Mouse (Mus musculus) mesoderm, embryonic 11.5 days (tissue): ENCODE measurements around the gene Tnfrsf25.

ENCODE experiments used
- DNase-seq: peaks from one replicate; pipeline ENCODE4 v3.0.0-alpha.2; 2012; ENCODE audit warnings: low read depth, low spot score

The Tnfrsf25 gene

DNA sequence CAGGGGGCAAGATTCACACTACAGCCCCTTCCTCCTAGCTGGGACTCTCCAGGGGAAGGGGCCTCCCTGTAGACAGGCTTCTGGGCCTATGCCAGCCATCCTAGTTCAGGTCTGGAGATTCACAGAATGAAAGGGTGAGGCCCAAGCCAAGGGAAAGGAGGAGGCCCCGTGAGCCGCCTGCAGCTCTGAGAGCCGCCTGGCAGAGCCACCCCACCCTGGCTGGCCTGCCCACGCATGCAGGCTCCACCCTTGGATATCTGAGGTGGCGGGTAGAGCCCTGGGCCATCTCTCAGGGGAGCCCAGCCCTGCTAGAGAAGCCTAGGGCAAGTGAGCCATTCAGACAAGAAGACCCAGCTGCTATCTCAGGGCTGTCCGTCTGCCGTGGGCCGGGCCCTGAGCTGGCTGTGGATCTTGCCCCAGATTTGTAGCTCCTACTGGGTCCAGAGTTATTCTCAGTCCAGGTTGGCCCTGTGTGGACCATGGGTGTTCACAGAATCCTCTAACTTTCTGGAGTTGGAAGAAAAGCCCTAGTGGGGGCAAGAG is 22.9 kb upstream of the Tnfrsf25 start:
- no peak for DNase-seq

DNA sequence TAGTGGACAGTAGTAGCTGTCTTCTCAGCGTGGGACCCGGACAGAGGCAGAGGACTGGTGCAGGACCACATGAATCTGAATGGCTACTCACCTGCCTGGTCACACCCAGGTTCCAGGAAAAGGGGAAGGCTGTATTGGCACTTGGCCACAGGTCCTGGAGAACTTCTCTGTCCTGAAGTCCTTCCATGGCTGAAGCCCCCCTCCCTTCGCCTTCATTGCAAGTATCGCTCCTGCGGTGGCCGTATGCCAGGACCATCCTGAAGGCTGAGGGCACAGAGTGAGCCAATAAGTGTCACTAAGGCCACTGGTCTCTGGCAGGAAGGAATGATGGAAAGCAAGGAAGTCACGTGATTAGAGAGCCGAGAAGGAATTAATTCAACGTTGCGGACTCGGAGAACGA is 21.5 kb upstream of the Tnfrsf25 start:
- no peak for DNase-seq

- DNase-seq: peak; percentile 66
Observed at GRCm38 (mm10) chr4:152095937-152096910, 19.5 kb upstream of the Tnfrsf25 start.

DNA sequence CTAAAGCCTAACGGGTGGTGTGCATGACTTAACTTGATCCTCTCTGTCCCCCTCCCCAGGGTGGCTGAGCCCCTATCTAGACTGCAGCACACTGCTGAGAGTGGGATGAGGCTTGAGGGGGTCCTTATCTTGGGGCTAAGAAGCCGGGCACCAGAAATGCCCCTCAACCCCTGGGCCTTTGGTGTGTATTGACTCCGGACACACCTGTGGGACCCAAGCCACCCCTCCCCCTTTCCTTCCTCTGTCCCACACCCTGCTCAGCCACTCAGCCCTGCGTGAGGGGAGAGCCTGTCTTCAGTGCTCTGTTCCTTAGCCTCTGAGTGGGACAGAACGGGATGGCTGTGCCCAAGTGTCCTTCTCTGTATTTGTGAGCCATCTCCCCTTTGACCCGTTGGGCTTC is 18.8 kb upstream of the Tnfrsf25 start:
- DNase-seq: no peak

- DNase-seq: no peak
Observed at GRCm38 (mm10) chr4:152097911-152098799, 17.6 kb upstream of the Tnfrsf25 start.

GRCm38 (mm10) chr4:152100541-152100940 is 15.2 kb upstream of the Tnfrsf25 start:
- DNase-seq: no peak

- no peak for DNase-seq
Observed at GRCm38 (mm10) chr4:152101081-152101653, 14.6 kb upstream of the Tnfrsf25 start.

DNA sequence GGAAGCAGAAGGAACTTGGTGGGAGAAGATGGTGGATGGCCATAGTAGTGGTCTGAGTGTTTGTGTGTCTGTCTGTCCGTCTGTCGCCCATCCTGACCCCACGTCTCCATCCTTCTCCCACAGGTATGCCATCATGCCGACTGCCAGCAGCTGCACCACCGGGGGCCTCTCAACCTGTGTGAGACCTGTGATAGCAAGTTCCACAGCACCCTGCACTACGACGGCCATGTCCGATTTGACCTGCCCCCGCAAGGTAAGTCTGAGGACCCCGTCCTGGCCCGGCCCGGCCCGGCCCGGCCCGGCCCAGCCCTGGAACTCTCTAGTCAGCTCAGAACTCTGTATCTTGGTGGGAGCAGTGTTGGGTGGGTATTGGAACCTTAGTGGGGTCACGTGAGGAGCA is 13.8 kb upstream of the Tnfrsf25 start:
- no peak for DNase-seq

GRCm38 (mm10) chr4:152103025-152103424 is 12.7 kb upstream of the Tnfrsf25 start:
- DNase-seq: peak; percentile 70

- no peak for DNase-seq
Observed at GRCm38 (mm10) chr4:152106746-152107145, 9.0 kb upstream of the Tnfrsf25 start.

DNA sequence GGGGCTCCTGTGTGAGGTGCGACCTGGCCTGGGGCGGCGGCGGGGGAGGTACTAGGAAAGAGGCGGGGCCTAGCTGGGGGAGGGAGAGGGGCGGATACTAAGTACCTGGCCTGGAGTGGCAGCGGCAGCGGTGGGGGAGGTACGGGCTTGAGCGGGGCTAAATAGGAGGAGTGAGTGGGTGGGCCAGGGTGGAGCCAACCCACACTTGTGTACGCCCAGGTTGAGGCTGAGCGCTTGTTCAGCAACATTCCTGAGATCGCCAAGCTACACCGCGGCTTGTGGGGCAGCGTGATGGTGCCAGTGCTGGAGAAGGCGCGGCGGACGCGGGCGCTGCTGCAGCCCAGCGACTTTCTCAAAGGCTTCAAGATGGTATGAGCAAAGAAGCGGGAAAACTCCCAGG is 8.2 kb upstream of the Tnfrsf25 start:
- no peak for DNase-seq

DNA sequence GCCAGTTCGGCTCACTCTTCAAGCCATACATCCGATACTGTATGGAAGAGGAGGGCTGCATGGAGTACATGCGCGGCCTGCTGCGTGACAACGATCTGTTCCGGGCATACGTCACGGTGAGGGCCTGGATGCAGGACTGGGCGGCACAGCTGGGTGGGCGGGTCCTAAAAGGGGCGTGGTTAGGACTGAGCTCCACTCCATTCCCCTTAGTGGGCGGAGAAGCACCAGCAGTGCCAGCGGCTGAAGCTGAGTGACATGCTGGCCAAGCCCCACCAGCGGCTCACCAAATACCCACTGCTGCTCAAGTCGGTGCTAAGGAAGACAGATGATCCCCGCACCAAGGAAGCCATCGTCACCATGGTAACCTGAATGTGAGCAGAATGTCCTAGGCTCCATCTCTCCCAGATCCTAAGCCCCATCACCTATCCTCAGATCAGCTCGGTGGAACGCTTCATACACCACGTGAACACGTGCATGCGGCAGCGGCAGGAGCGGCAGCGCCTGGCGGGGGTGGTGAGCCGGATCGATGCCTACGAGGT is 7.7 kb upstream of the Tnfrsf25 start:
- DNase-seq: peak; percentile 94

DNA sequence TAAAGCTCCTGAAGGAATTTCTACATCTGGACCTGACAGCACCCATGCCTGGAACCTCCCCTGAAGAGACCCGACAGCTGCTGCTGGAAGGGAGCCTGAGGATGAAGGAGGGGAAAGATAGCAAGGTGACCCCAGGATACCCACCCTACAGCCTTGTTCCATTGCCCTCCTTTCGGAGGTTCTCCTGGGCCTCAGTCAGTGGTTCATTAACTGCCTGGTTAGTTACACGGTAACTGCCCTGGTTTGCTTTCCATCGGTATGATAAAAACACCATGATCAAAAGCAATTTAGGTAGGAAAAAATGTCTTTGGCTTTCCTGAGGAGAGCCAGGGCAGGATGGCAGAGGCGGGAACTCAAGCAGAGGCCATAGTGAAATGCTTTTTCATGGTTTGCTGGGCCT is 7.1 kb upstream of the Tnfrsf25 start:
- DNase-seq: no peak

GRCm38 (mm10) chr4:152109509-152109908 is 6.2 kb upstream of the Tnfrsf25 start:
- no peak for DNase-seq

DNA sequence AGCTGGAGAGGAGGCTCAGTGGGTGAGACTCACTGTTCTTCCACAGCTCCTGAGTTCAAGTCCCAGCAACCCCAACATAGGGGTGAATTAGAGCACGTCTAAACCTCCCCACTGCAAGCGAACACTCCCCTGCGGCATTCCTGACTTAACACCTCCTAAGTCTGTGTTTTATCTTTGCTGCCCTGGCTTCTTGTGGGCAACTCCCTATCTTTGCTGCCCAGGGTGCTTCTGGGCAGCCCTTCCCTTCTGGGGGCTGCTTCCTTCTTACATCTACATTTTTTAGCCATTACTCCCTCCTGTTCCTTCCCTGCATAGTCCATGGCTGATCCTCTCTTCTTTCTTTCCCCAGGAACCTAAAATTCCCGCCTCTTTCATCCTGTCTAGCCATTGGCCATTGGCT is 5.0 kb upstream of the Tnfrsf25 start:
- DNase-seq: no peak

DNA sequence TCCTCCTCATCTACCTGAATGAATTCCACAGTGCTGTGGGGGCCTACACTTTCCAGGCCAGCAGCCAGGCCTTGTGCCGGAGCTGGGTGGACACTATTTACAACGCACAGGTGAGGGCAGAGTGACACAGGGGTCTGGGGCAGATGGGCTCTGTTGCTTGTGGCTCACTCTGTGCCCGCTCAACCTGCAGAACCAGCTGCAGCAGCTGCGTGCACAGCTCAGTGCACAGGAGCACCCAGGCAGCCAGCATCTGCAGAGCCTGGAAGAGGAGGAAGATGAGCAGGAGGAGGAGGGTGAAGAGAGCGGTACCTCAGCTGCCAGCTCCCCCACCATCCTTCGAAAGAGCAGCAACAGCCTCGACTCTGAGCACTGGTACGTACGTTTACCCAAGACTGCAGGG is 3.4 kb upstream of the Tnfrsf25 start:
- DNase-seq: no peak

DNA sequence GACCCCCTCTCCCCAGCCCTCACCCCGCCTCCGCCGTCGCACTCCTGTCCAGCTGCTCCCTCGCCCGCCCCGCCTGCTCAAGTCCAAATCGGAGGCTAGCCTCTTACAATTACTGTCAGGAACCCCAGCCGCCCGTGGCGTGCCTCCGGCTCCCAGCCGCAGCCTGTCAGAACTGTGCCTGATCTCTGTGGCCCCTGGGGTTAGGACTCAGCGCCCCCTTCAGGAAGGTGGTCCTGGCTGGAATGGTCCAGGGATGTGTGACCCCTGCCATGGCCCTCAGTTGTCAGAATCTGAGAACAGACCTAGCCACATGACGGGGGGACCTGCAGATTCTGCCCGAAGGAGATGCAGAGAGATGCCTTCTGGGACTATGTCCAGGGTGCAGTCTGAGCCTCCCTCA is 1.7 kb upstream of the Tnfrsf25 start:
- DNase-seq: no peak

DNA sequence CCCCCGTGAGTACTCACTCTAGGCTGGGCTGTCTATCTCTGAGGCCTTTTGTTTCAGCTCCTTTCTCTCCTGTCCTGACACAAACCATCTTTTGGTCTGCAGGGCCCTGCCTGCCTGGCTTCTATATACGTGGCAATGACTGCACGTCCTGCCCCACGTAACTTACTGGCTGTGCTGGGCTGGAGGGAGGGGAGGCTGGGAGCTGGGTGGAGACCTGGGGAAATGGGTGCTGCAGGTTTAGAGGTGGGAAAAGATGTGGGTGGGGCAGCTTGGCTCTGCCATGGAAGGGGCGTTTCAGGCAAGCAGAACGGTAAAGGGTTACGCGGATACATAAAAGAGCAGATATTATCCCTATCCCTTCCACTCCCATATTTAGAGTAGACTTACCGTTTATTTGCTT is 1.8 kb downstream of the Tnfrsf25 start:
- no peak for DNase-seq

DNA sequence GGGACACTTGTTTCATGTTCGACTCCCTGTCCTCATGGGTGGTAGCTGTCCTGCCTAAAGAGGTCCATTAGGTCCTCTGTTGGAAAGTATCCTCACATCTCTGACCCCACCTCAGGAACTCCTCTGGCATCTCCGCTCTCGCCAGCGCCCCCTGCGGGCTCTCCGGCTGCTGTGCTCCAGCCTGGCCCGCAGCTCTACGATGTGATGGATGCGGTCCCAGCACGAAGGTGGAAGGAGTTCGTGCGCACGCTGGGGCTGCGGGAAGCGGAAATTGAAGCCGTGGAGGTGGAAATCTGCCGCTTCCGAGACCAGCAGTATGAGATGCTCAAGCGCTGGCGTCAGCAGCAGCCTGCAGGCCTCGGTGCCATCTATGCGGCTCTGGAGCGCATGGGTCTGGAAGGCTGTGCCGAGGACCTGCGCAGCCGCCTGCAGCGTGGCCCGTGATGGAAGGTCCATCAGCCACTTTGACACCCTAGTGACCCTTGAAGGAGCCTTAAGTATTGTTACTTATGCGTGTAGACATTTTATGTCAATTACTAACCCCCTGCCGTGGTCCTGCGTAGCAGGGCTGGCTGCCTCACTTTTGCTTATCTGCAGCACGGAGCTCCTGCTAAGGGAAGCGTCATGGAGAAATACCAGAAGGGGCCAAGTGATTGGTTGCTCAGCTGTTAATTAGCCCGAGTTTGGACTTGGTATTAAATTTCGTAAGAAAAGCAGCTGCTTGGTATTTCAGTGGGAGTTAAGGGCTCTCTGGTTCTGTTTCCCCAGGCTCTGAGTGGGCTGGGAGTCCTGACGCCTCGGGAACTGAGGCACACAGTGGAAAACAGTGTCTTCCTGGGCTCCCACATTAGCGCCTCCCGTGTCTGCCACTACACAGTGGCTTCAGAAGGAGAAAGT is 3.9 kb downstream of the Tnfrsf25 start:
- peak; percentile 76 for DNase-seq
